Mouse (Mus musculus) neural tube, embryonic 14.5 days (tissue): ENCODE results near the gene Uqcrfs1. TPM values are rescaled to one million over a fixed set of nuclear protein-coding genes. Genes with fewer than 3 reads are reported as not detected.

ENCODE experiments used
- ATAC-seq: fragments of 200-750 bp; cut with Nextera tagmentation; 2 replicates; pipeline ENCODE4 v1.8.0; 2017; ENCODE audit warnings: low read depth, mild to moderate bottlenecking, moderate TSS enrichment, moderate library complexity
- H3K27ac ChIP-seq: fragments of 300-500 bp; sonication (generic); 2 replicates; pipeline ENCODE4 v1.5.1; 2014; ENCODE audit warnings: low read depth, mild to moderate bottlenecking, control low read depth, low read length, moderate library complexity, mixed read lengths
- H3K27me3 ChIP-seq: fragments of 300-500 bp; sonication (generic); 2 replicates; pipeline ENCODE4 v1.6.1; 2014; ENCODE audit warnings: low read length; ENCODE audit not compliant: control insufficient read depth, insufficient read depth
- H3K36me3 ChIP-seq: fragments of 300-500 bp; sonication (generic); 2 replicates; pipeline ENCODE4 v1.6.1; 2014; ENCODE audit warnings: low read length, mixed read lengths; ENCODE audit not compliant: control insufficient read depth, insufficient read depth
- H3K4me1 ChIP-seq: fragments of 300-500 bp; sonication (generic); 2 replicates; pipeline ENCODE4 v1.6.1; 2014; ENCODE audit warnings: low read length; ENCODE audit not compliant: control insufficient read depth, insufficient read depth
- H3K4me2 ChIP-seq: fragments of 300-500 bp; sonication (generic); 2 replicates; pipeline ENCODE4 v1.6.1; 2014; ENCODE audit warnings: mild to moderate bottlenecking, low read depth, low read length, control low read depth
- H3K4me3 ChIP-seq: fragments of 300-500 bp; sonication (generic); 2 replicates; pipeline ENCODE4 v1.5.1; 2014; ENCODE audit warnings: low read depth, low read length, control low read depth, mixed read lengths
- H3K9ac ChIP-seq: fragments of 300-500 bp; sonication (generic); replicated peaks from 2 replicates; pipeline ENCODE4 v1.6.1; 2014; ENCODE audit warnings: low read depth, mild to moderate bottlenecking, control low read depth, low read length, mixed read lengths
- H3K9me3 ChIP-seq: fragments of 300-500 bp; sonication (generic); 2 replicates; pipeline ENCODE4 v1.6.1; 2016; ENCODE audit warnings: low read length; ENCODE audit not compliant: control insufficient read depth
- WGBS: fragments of 180-500 bp; shearing (Covaris S2); extraction: QIAGEN DNeasy Blood & Tissue Kit; methylation state at CpG from one replicate; pipeline ENCODE4 v1.1.7; 2014; 5-methylcytosine and 5-hydroxymethylcytosine counted together
- polyA plus RNA-seq: library from polyadenylated mRNA; unstranded; fragments of >200 nt; fragmentation: Nextera tagmentation; extraction: Ambion mirVana; gene quantifications from 2 replicates; pipeline ENCODE4 v1.2.1, GENCODE M21; 2014

Uqcrfs1 gene
- polyA plus RNA-seq, 1 experiment from 2014 or later, result 323 TPM

DNA sequence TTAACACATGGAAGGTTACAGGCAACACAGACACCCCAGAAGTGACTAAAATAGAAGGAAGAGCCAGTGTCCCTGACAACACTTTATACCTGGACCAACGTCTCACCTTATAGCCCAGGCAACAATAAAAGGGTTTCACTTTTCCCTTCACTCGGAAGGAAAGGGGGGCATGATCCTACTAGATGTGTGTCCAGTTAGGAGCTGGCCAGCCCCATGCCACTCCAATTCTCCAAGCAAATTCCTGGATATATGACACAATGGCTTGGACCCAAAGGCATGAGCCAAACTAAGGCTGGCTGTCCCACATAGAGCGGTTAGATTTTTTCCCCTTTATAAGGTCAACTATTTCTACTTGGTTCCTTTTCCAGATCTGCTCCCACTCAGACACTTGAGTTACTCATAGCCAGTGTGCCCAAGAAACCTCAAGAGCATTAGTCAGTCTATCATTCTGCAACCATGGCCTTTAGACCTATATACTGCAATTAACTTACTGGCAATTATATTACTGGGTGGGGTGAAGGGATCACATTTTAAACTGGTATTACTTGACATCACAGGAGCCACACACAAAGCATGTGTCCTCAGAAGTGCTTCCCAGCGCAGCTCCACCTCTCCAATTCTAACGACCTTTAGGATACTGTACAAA lies 21.8 kb downstream of the Uqcrfs1 start:
- no peaks in the 10 kb centered on the region for H3K36me3 ChIP-seq
- no peaks in the 10 kb centered on the region for H3K4me1 ChIP-seq
- H3K4me3 ChIP-seq, result no peak overlapping the region
- no peaks in the 10 kb centered on the region for H3K27me3 ChIP-seq
- 92% methylated on average over 5 of the region's 5 CpGs for WGBS
- no peak overlapping the region for H3K9ac ChIP-seq
- no peak for ATAC-seq
- H3K9me3 ChIP-seq, result no peaks in the 10 kb centered on the region
- no peak overlapping the region for H3K27ac ChIP-seq
- no peak overlapping the region for H3K4me2 ChIP-seq

- no peaks in the 10 kb centered on the region for H3K9me3 ChIP-seq
- no peaks in the 10 kb centered on the region for H3K27me3 ChIP-seq
- no peak overlapping the region for H3K9ac ChIP-seq
- ATAC-seq, result no peak
- H3K4me2 ChIP-seq, result no peak overlapping the region
- no peak overlapping the region for H3K4me3 ChIP-seq
- 78% methylated on average over 16 of the region's 16 CpGs for WGBS
- H3K27ac ChIP-seq, result no peak overlapping the region
- no peaks in the 10 kb centered on the region for H3K4me1 ChIP-seq
- H3K36me3 ChIP-seq, result no peaks in the 10 kb centered on the region
Measured at GRCm38 (mm10) chr13:30521282-30521902, 23.8 kb downstream of the Uqcrfs1 start.

GRCm38 (mm10) chr13:30518191-30518590 lies 27.0 kb downstream of the Uqcrfs1 start:
- no peak overlapping the region for H3K4me2 ChIP-seq
- no peak overlapping the region for H3K4me3 ChIP-seq
- H3K36me3 ChIP-seq, result no peaks in the 10 kb centered on the region
- H3K27ac ChIP-seq, result no peak overlapping the region
- H3K27me3 ChIP-seq, result no peaks in the 10 kb centered on the region
- no peaks in the 10 kb centered on the region for H3K9me3 ChIP-seq
- no peaks in the 10 kb centered on the region for H3K4me1 ChIP-seq
- H3K9ac ChIP-seq, result no peak overlapping the region
- ATAC-seq, result no peak

GRCm38 (mm10) chr13:30507651-30508050 lies 37.5 kb downstream of the Uqcrfs1 start:
- Histone ChIP-seq H3K4me2 (no peak overlapping the region), H3K9ac (no peak overlapping the region), H3K4me3 (no peak overlapping the region), H3K36me3 (no peaks in the 10 kb centered on the region), H3K27ac (no peak overlapping the region), H3K9me3 (no peaks in the 10 kb centered on the region), H3K4me1 (no peaks in the 10 kb centered on the region), H3K27me3 (no peaks in the 10 kb centered on the region)
- no peak for ATAC-seq
- 67% methylated on average over 4 of the region's 4 CpGs for WGBS

DNA sequence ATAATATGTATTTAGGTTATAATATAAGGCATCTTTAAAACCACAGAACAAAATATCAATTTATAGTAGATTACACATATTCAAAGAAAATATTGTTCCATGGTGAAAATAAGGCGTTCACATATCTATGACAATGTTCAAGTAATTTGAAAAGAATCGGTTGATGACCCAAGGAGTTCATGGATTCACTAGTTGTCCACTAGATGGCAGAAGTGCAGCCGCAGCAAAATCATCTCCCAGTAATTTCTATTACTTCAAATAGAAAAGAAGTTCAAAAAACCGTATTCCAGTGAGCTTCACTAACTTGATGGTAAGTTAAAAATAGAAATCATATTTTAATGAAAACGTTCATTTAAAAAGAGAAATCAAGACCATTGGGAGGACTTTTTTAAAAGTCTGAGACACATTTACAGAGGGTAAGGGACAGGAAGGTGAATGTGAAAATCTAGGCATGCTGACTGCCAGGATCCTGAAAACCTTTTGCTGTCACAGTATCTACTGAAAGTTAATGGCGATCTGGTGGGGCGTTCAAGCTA lies 43.2 kb downstream of the Uqcrfs1 start:
- Histone ChIP-seq H3K4me3 (no peak overlapping the region), H3K36me3 (no peaks in the 10 kb centered on the region), H3K4me2 (no peak overlapping the region), H3K27ac (no peak overlapping the region), H3K9me3 (no peaks in the 10 kb centered on the region), H3K4me1 (no peaks in the 10 kb centered on the region), H3K9ac (no peak overlapping the region), H3K27me3 (no peaks in the 10 kb centered on the region)
- 43% methylated on average over 7 of the region's 7 CpGs for WGBS
- no peak for ATAC-seq

Other genes with a start within 250 kb of the Uqcrfs1 start
- gene Agtr1a, start 208.9 kb downstream of the Uqcrfs1 start, polyA plus RNA-seq, result 1.6 and 2.3 TPM in 2 replicates
- 34.0 and 35.3 TPM in 2 replicates for gene Dusp22, start 114.6 kb upstream of the Uqcrfs1 start, polyA plus RNA-seq
- gene Irf4, start 203.9 kb upstream of the Uqcrfs1 start, polyA plus RNA-seq, result 0.09 TPM in 1 of 2 replicates, not detected in the other